Mouse (Mus musculus): ENCODE results near the gene Grin3b. TPM values are rescaled to one million over a fixed set of nuclear protein-coding genes. Genes with fewer than 3 reads are reported as not detected.

Gene Grin3b
- polyA plus RNA-seq, 1 experiment from 2014 or later: 0.44 TPM

DNA sequence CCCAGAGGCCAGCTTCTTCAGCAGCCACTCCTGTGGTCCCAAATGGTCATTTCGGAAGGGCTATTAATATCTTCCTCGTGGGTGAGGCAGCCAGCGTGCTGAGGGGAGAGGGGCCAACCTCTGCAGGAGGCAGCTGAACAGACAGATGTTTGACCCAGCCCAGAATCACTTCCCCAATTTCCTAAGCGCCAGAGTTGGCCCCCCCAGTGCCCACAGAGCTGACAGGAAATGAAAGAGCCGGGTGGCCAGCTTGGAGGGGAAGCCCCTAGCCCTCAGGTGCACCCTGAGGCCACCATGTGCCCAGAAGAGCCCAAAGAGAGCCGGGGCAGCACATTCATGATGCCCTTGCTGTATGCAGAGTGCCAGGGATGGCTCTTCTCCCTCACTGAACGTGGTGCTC lies 29.8 kb upstream of the Grin3b start:
- Histone ChIP-seq H3K36me3 (replicated peaks) (peaks cover 86% of the 10 kb centered on the region), H3K4me3 (0 out of 2 replicates have a peak overlapping the region, but pooled peaks have one; percentile 4), H3K27ac (replicated peaks) (0 out of 2 replicates have a peak overlapping the region, but pooled peaks have one; percentile 19), H3K9me3 (no peaks in the 10 kb centered on the region), H3K4me1 (peaks cover 81% of the 10 kb centered on the region), H3K27me3 (replicated peaks; ENCODE audit: low read depth, poor library complexity, severe bottlenecking) (no peaks in the 10 kb centered on the region)
- DNase-seq (ENCODE audit: low spot score): no peak
- WGBS: 71% methylated on average over 7 of the region's 7 CpGs

- no peaks in the 10 kb centered on the region for H3K27me3 ChIP-seq (replicated peaks; ENCODE audit: low read depth, poor library complexity, severe bottlenecking)
Measured at GRCm38 (mm10) chr10:79942988-79943387, 27.5 kb upstream of the Grin3b start.

GRCm38 (mm10) chr10:79943471-79943901 lies 27.0 kb upstream of the Grin3b start:
- 79% methylated on average over 9 of the region's 9 CpGs for WGBS
- peaks cover 78% of the 10 kb centered on the region for H3K4me1 ChIP-seq
- no peaks in the 10 kb centered on the region for H3K27me3 ChIP-seq (replicated peaks; ENCODE audit: low read depth, poor library complexity, severe bottlenecking)

More at GRCm38 (mm10) chr10:79942988-79943387, 27.5 kb upstream of the Grin3b start:
- no peak for DNase-seq (ENCODE audit: low spot score)
- H3K4me3 ChIP-seq: no peak overlapping the region
- 88% methylated on average over 1 of the region's 1 CpGs for WGBS
- H3K9me3 ChIP-seq: no peaks in the 10 kb centered on the region
- H3K4me1 ChIP-seq: peaks cover 83% of the 10 kb centered on the region
- H3K27ac ChIP-seq (replicated peaks): peak overlapping the region; percentile 86
- H3K36me3 ChIP-seq (replicated peaks): peaks cover 84% of the 10 kb centered on the region

GRCm38 (mm10) chr10:79945507-79946234 lies 24.8 kb upstream of the Grin3b start:
- H3K36me3 ChIP-seq (replicated peaks): peaks cover 84% of the 10 kb centered on the region
- H3K4me3 ChIP-seq: peak overlapping the region; percentile 42
- 16% methylated on average over 16 of the region's 16 CpGs for WGBS
- no peaks in the 10 kb centered on the region for H3K27me3 ChIP-seq (replicated peaks; ENCODE audit: low read depth, poor library complexity, severe bottlenecking)
- peaks cover 64% of the 10 kb centered on the region for H3K4me1 ChIP-seq
- peak overlapping the region; percentile 86 for H3K27ac ChIP-seq (replicated peaks)
- DNase-seq (ENCODE audit: low spot score): peak; percentile 79
- no peaks in the 10 kb centered on the region for H3K9me3 ChIP-seq

More at GRCm38 (mm10) chr10:79943471-79943901, 27.0 kb upstream of the Grin3b start:
- Histone ChIP-seq H3K36me3 (replicated peaks) (peaks cover 83% of the 10 kb centered on the region), H3K9me3 (no peaks in the 10 kb centered on the region), H3K27ac (replicated peaks) (peak overlapping the region; percentile 86), H3K4me3 (no peak overlapping the region)
- no peak for DNase-seq (ENCODE audit: low spot score)

DNA sequence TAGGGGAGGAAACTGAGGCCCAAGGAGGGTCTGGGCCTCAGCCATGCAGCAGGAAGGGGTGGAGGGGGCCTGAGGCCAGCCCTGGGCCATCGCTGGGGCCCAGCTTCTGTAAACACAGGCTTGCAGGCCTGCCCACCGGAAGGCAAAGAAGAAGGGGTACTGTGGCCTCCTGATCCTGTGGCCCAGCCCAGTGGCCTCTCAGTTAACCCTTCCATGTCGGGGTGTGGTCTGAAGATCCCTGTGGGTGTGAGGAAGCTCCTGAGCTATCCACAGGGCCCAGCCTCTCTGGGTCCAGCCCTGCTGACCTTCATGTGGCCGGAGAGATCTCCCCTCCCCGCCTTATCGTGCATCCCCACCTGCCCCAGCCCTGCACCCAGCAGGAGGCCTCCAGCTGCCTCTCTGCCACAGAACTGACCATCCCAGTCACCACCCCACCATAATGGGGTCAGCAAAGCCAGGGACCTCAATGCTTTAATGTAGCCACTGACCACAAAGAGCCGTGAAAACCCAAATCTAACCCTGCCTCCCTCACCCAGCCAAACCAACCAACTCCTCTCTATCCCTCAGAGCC lies 23.7 kb upstream of the Grin3b start:
- peak; percentile 53 for DNase-seq (ENCODE audit: low spot score)
- Histone ChIP-seq H3K4me3 (peak overlapping the region; percentile 42), H3K36me3 (replicated peaks) (peaks cover 84% of the 10 kb centered on the region), H3K4me1 (peaks cover 59% of the 10 kb centered on the region), H3K27me3 (replicated peaks; ENCODE audit: low read depth, poor library complexity, severe bottlenecking) (no peaks in the 10 kb centered on the region), H3K9me3 (no peaks in the 10 kb centered on the region), H3K27ac (replicated peaks) (peak overlapping the region; percentile 86)
- 10% methylated on average over 7 of the region's 7 CpGs for WGBS

DNA sequence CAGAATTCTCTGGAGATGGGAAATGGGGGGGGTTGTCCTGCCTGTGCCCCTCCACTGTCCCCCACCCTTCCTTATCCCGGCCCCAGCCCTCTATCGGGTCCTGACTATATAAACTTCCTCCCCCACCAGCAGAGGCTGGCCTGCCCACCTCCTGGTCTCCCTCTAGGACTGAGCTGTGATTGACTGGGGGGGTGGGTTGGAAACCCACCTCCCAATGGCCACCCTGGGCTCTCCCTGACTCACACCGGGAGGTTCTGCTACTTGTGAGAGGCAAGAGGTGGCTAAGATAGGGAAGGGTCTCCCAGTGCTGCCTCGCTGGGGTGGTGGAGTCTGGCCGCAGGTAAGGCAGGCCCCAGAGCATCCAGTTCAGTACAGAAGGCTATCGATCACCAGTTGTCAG lies 23.0 kb upstream of the Grin3b start:
- Histone ChIP-seq H3K36me3 (replicated peaks) (peaks cover 81% of the 10 kb centered on the region), H3K4me3 (peak overlapping the region; percentile 42; the same call in 1 of the 2 replicates), H3K4me1 (peaks cover 59% of the 10 kb centered on the region), H3K27ac (replicated peaks) (peak overlapping the region; percentile 86), H3K27me3 (replicated peaks; ENCODE audit: low read depth, poor library complexity, severe bottlenecking) (no peaks in the 10 kb centered on the region), H3K9me3 (no peaks in the 10 kb centered on the region)
- no peak for DNase-seq (ENCODE audit: low spot score)
- WGBS: 73% methylated on average over 6 of the region's 6 CpGs

DNA sequence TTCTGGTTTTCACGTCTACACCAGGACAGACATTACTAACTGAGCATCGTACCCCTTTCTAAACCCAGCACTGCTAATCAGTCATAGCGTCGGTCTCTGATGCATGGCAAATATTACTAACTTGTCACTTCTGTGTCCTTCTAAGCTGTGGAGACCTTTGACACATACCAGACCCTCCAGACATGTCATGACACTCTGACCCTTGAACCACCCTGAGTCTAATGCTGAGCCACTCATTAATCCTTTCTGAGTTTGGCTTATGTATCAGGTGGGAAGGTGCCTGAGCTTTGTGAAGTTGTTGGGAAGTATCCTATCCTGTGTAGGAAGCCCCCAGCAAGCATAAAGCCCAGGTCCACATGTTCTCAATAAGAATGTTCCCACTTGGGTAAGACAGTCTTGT lies 20.6 kb upstream of the Grin3b start:
- H3K9me3 ChIP-seq: no peaks in the 10 kb centered on the region
- 86% methylated on average over 4 of the region's 4 CpGs for WGBS
- H3K36me3 ChIP-seq (replicated peaks): peaks cover 79% of the 10 kb centered on the region
- no peak overlapping the region for H3K4me3 ChIP-seq
- H3K27me3 ChIP-seq (replicated peaks; ENCODE audit: low read depth, poor library complexity, severe bottlenecking): no peaks in the 10 kb centered on the region
- H3K27ac ChIP-seq (replicated peaks): no peak overlapping the region
- H3K4me1 ChIP-seq: peaks cover 37% of the 10 kb centered on the region
- no peak for DNase-seq (ENCODE audit: low spot score)

- Histone ChIP-seq H3K36me3 (replicated peaks) (peaks cover 76% of the 10 kb centered on the region), H3K4me3 (no peak overlapping the region), H3K4me1 (peaks cover 37% of the 10 kb centered on the region), H3K27me3 (replicated peaks; ENCODE audit: low read depth, poor library complexity, severe bottlenecking) (no peaks in the 10 kb centered on the region), H3K27ac (replicated peaks) (no peak overlapping the region), H3K9me3 (no peaks in the 10 kb centered on the region)
- 83% methylated on average over 18 of the region's 18 CpGs for WGBS
- no peak for DNase-seq (ENCODE audit: low spot score)
Measured at GRCm38 (mm10) chr10:79950661-79951060, 19.9 kb upstream of the Grin3b start.

- H3K36me3 ChIP-seq (replicated peaks): peaks cover 48% of the 10 kb centered on the region
- H3K4me3 ChIP-seq: no peak overlapping the region
- no peaks in the 10 kb centered on the region for H3K9me3 ChIP-seq
- H3K4me1 ChIP-seq: peaks cover 42% of the 10 kb centered on the region
- no peaks in the 10 kb centered on the region for H3K27me3 ChIP-seq (replicated peaks; ENCODE audit: low read depth, poor library complexity, severe bottlenecking)
- 86% methylated on average over 6 of the region's 6 CpGs for WGBS
- peak; percentile 43 for DNase-seq (ENCODE audit: low spot score)
- no peak overlapping the region for H3K27ac ChIP-seq (replicated peaks)
Measured at GRCm38 (mm10) chr10:79953946-79954345, 16.6 kb upstream of the Grin3b start.

DNA sequence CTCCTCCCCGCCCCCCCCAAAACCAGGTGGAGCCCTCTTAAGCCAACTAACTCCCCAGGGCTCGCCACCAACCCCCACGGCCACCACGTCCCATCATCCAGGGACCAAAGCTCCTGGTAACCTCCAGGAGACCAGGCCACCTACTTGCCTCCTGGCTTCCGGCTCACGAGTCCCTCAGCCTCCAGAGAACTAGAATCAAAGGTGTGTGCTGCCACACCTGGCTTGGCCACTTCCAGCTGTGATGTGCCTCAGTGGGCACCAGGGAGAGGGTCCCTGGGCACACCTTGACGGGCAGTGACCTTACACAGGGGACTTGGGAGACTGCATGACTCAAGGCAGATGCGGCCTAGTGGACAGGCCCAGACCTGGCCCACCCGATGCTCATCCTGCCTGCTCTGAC lies 14.8 kb upstream of the Grin3b start:
- 66% methylated on average over 9 of the region's 9 CpGs for WGBS
- H3K4me3 ChIP-seq: peak overlapping the region; percentile 30; the same call in 1 of the 2 replicates
- peak overlapping the region; percentile 11 for H3K27ac ChIP-seq (replicated peaks)
- no peaks in the 10 kb centered on the region for H3K9me3 ChIP-seq
- H3K27me3 ChIP-seq (replicated peaks; ENCODE audit: low read depth, poor library complexity, severe bottlenecking): no peaks in the 10 kb centered on the region
- peaks cover 45% of the 10 kb centered on the region for H3K4me1 ChIP-seq
- peaks cover 30% of the 10 kb centered on the region for H3K36me3 ChIP-seq (replicated peaks)
- DNase-seq (ENCODE audit: low spot score): no peak

- H3K27ac ChIP-seq (replicated peaks): peak overlapping the region; percentile 57; the same call in 1 of the 2 replicates
- H3K4me3 ChIP-seq: peak overlapping the region; percentile 30; the same call in 1 of the 2 replicates
Measured at GRCm38 (mm10) chr10:79956643-79957154, 13.8 kb upstream of the Grin3b start.

DNA sequence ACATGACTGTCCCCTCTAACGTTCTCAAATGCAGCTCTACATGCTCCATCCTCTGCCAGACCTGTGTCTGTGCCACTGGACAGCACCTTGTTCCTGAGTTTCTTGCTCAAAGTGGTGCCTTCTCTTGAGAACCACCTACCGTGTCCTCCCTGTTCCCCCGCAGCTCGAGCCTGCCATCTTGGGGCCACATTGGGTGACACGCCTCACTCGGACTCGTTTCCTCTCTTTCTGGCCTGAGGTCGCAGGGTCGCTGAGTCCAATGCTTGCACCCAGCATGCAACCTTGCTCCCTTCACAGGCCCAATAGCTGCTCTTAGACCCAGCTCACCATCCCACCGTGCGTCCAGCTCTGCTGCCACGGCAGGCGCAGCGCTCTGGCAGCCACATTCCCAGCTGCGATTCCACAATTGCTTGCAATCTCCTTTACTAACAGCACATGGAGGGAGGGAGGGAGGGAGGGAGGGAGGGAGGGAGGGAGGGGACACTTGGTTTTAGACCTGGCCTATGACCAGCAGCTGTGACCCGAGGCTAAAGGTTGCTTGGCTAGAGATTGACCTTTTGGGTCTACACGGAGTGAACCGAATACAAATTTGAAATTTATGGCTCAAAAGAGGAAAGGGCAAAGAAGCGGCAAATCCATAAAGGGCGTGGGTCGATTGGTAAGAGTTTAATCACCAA lies 12.2 kb upstream of the Grin3b start:
- Histone ChIP-seq H3K36me3 (replicated peaks) (peaks cover 32% of the 10 kb centered on the region), H3K4me3 (peak overlapping the region; percentile 40; the same call in 1 of the 2 replicates), H3K9me3 (no peaks in the 10 kb centered on the region), H3K27ac (replicated peaks) (peak overlapping the region; percentile 67), H3K4me1 (peaks cover 55% of the 10 kb centered on the region), H3K27me3 (replicated peaks; ENCODE audit: low read depth, poor library complexity, severe bottlenecking) (no peaks in the 10 kb centered on the region)
- DNase-seq (ENCODE audit: low spot score): peak; percentile 85
- 12% methylated on average over 21 of the region's 21 CpGs for WGBS

More at GRCm38 (mm10) chr10:79956643-79957154, 13.8 kb upstream of the Grin3b start:
- H3K27me3 ChIP-seq (replicated peaks; ENCODE audit: low read depth, poor library complexity, severe bottlenecking): no peaks in the 10 kb centered on the region
- 19% methylated on average over 4 of the region's 4 CpGs for WGBS
- H3K4me1 ChIP-seq: peaks cover 55% of the 10 kb centered on the region
- DNase-seq (ENCODE audit: low spot score): no peak
- no peaks in the 10 kb centered on the region for H3K9me3 ChIP-seq
- peaks cover 29% of the 10 kb centered on the region for H3K36me3 ChIP-seq (replicated peaks)

All from embryonic facial prominence, embryonic 10.5 days (tissue).